Comparison of ENCODE assay signal across 17 mouse cellular contexts in genomic region chr3:37430359-37430758, GRCm38 (mm10).
"Had no signal": no experiment of that assay in that cellular context is flagged by ENCODE, and none has a peak within 500 bp of the region (broad histone marks: within the 10 kb centered on the region; RNA-seq: fewer than 3 reads in every experiment).

No protein-coding gene starts in this region.

- H3K9me3 ChIP-seq: kidney, embryonic 15.5 days; limb, embryonic 13.5 days; megakaryocyte, embryonic 14.5 days; midbrain, embryonic 15.5 days; neural tube, embryonic 12.5 days; stomach, embryonic 15.5 days had no signal

- H3K27ac ChIP-seq: kidney, embryonic 15.5 days; limb, embryonic 13.5 days; midbrain, embryonic 15.5 days; neural tube, embryonic 12.5 days; stomach, embryonic 15.5 days had no signal

- H3K9ac ChIP-seq: kidney, embryonic 15.5 days; limb, embryonic 13.5 days; lung, embryonic 14.5 days; midbrain, embryonic 15.5 days; neural tube, embryonic 12.5 days; stomach, embryonic 15.5 days had no signal

- H3K4me1 ChIP-seq: kidney, embryonic 15.5 days; limb, embryonic 13.5 days; midbrain, embryonic 15.5 days; neural tube, embryonic 12.5 days; stomach, embryonic 15.5 days had no signal

- DNase-seq: kidney, adult 2 months; kidney, postnatal 25 days; left cerebral cortex, postnatal 4 days; lung, embryonic 14.5 days; lung, postnatal 10 days; lung, postnatal 4 days; retina, postnatal 1 day; right cerebral cortex, postnatal 4 days; spleen, adult 18-20 months; thymus, postnatal 36 days had no signal

- ATAC-seq: midbrain, embryonic 15.5 days had no signal

- H3K4me2 ChIP-seq: kidney, embryonic 15.5 days; limb, embryonic 13.5 days; lung, embryonic 14.5 days; midbrain, embryonic 11.5 days; midbrain, embryonic 15.5 days; neural tube, embryonic 12.5 days; stomach, embryonic 15.5 days had no signal

- H3K4me3 ChIP-seq: kidney, embryonic 15.5 days; limb, embryonic 13.5 days; megakaryocyte, embryonic 14.5 days; midbrain, embryonic 15.5 days; neural tube, embryonic 12.5 days; stomach, embryonic 15.5 days had no signal

- H3K27me3 ChIP-seq: kidney, embryonic 15.5 days; limb, embryonic 13.5 days; megakaryocyte, embryonic 14.5 days; midbrain, embryonic 15.5 days; neural tube, embryonic 12.5 days; stomach, embryonic 15.5 days had no signal
